Mouse (Mus musculus) liver (tissue): ENCODE data around the gene Arpc1a.
A peak's percentile ranks its signal among the peaks of the same experiment; 100 is the strongest.

Source experiments
- DNase-seq: peaks from one replicate; pipeline ENCODE4 v3.0.0-alpha.2; 2020; ENCODE audit warnings: mixed read lengths

The Arpc1a gene

GRCm38 (mm10) chr5:145147748-145148147 is 64.1 kb downstream of the Arpc1a start:
- DNase-seq = no peak

- DNase-seq = no peak
Measured at GRCm38 (mm10) chr5:145149294-145149693, 65.7 kb downstream of the Arpc1a start.

GRCm38 (mm10) chr5:145152690-145153089 is 69.1 kb downstream of the Arpc1a start:
- peak; percentile 41 for DNase-seq
